Mouse (Mus musculus) brain, embryonic 14.5 days (tissue): Measurements from ENCODE around the gene Oard1.

Source experiments
- CTCF ChIP-seq: fragments of 200-500 bp; IDR thresholded peaks from 2 replicates; pipeline ENCODE4 v1.5.1; 2012; ENCODE audit warnings: inconsistent platforms, mild to moderate bottlenecking, moderate library complexity, borderline replicate concordance; ENCODE audit not compliant: insufficient read depth, insufficient read length; ENCODE audit errors: extremely low read depth
- POLR2A ChIP-seq: fragments of 200-500 bp; IDR thresholded peaks from 2 replicates; pipeline ENCODE4 v1.6.1; 2012; ENCODE audit warnings: mild to moderate bottlenecking, inconsistent platforms, borderline replicate concordance; ENCODE audit not compliant: poor library complexity, insufficient read depth, insufficient read length, severe bottlenecking; ENCODE audit errors: extremely low read depth

DNA sequence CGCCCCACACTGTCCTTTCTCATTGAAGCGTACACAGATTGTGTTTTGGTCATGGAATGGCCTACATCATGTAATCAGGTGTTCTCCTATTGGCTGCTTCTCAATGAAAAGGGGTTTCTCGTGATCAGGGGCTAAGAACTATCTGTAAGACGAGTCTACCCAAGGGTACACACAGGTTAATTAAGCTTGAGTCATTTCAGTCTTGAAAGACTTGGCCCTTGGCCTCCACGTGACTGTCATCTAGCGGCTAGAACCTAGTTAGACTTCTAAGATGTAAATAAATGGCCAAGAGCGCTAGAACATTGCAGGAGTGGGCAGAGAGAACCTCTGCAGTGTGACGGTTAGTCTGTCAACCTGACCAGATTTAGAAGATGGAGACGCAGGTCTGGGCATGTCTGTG, 14.4 kb downstream of the Oard1 start:
- TF ChIP-seq CTCF: no peak
- no peak for TF ChIP-seq POLR2A
